Mouse (Mus musculus) kidney, adult 11 months (tissue): ENCODE measurements around the gene Mgme1.

ENCODE experiments used
- DNase-seq: peaks from one replicate; pipeline ENCODE4 v3.0.0; 2022

Mgme1 gene

DNA sequence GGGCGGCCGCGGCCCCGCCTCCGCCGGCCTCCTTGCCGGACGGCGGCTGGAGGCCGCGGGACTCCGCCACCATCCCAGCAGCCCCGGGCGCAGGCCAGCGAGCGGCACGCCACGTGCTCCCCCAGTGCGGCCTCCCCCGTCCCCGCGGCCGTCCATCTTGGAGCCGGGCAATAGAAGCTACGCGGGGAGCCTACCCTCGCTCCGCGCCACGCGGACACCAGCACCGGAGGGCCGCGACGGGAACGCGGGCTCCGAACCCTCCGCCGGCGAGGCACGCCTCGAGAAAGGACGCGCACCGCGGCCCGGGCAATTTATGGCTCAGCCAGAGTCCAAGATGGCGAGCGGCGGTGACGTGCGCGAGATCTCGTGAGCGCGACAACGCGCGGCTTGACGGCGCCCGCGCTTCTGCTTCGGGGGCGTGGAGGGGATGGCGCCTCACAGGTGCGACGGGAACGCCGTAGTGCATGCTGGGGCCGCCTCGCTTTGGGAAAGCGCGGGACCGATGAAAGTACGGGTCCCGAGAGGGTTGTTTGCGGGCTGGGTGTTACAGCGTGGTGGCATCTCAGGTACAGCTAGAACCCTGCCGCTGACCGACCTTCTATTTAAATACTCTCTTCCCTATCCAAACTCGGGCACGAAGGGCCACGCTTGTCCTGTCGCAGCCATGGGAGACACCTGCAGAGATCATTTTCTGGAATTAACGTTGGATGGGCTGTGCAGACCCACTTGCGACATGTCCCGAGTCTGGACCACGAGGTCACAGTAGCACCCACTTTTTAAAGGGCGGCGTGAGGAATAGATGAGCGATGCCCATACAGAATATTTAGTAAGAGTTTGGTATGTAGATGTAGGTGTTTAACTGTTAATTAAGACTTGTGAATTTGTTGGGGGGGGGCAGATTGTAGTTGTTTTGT lies at the start of gene Mgme1, which contains the start of gene Snx5:
Gene Mgme1, plus strand, starts transcription at position 157 of the 914 bp plus-strand sequence.
Gene Snx5, minus strand, starts transcription at position 400 of the 914 bp plus-strand sequence.
- DNase-seq: peak; percentile 93

DNA sequence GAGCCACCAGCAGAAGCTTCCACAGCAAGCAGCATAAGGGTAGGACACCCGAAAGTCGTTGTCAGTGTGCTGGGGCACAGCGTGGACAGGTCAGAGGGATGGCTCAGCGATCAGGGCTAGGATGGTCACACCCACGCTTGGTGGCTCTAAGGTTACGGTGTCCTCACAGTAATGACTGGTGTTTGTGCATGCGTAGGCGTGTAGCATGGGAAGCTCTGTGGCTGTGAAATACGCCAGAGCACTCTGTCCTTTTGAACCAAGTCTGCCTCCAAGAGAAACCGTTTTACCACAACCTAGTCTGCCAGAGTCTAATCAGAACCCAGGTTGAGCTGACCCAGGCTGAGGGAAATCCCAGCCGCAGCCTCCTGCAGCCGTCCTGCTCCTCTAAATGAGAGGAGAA lies 46.1 kb upstream of the Mgme1 start:
- DNase-seq: no peak

- no peak for DNase-seq
Measured at GRCm38 (mm10) chr2:144226906-144227586, 43.4 kb upstream of the Mgme1 start.

DNA sequence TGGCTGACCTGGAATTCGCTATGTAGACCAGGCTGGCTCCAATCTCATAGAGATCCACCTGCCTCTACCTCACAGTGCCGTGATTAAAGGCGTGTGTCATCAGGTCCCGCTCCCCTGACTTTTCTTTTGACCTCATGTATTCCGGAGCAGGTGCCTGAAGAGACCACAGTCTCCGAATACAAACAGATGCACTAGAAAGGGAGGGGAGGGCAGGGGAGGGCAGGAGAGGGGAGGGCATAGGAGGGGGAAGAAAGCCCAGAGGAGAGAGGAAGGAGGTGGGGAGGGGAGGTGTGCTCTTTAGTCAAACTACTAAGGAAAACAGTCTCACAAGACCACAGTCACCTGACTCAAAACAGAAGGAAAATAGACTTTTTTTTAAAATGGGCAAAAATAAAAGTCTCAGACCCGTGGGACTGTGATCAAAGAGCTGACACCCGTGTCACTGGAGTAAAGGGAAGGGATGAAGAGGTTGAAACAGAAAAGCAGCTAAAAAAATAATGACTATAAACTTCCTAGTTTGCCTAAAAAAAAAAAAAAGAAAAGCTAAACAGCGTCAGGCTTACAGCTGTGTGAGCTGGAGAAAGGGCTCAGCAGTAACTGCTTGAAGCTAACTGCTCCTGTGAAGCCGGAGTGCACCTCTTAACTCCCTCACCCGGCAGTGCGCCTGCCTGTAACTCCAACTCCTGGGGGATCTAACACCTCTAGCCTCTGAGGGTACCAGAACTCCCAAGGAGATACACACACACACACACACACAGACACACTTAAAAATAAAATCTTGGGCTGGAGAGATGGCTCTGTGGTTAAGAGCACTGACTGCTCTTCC lies 41.7 kb upstream of the Mgme1 start:
- no peak for DNase-seq

DNA sequence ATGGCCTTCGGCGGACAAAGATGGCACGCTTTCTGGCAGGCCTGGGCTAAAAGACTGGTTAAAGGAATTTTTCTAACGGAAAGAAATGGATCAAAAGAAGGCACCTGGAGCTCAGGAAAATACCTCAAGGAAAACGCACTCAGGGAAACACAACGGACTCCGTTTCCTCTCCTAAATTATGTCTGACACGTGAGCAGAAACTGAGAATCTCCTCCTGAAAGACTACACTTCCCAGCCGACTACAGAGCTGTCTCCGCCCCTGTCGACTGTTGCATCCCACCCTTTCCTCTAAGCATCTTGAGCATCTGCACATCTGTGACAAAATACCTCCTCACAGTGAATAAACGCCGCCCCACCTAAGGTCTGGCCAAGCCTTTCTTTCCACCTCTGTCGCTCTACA lies 40.8 kb upstream of the Mgme1 start:
- DNase-seq: no peak

DNA sequence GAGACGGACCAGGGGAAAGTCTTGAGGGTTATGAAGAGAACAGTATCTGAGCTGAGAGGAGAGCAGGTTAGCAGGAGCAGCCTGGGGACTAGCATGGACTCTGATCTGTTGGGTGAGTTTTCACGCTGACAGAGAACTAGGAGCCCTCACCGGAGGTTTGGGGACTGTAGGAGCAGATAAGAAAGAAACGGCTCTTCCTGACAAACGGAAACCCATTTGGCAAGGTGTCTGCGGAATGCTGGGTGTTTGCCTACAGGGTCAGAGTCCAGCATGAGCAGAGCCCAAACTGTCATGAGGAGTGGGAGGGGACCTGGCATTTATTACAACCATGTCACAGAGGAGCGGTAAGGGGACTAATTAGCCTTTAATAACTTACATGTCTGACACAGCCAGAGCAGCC lies 40.0 kb upstream of the Mgme1 start:
- peak; percentile 41 for DNase-seq

GRCm38 (mm10) chr2:144231115-144231514 lies 39.3 kb upstream of the Mgme1 start:
- no peak for DNase-seq

DNA sequence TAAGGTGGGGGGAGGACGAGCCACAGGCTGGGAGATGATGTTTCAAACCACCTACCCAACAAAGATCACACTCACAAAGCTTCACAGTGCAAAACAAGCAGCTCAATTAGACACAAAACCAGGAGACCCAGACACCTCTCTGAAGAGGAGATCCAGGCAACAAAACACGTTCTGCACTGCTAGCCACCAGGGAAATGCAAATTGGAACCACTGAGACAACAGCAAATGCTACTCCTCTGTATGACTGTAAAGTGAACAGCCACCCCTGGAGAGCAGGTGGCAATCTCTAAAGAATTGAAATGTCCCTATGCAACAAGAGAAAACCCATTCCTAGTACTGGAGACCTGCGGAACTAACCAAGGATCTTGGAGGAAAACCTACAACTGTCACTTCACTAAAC lies 36.9 kb upstream of the Mgme1 start:
- DNase-seq: no peak

GRCm38 (mm10) chr2:144235776-144236175 lies 34.7 kb upstream of the Mgme1 start:
- no peak for DNase-seq

GRCm38 (mm10) chr2:144236791-144237584 lies 33.5 kb upstream of the Mgme1 start:
- no peak for DNase-seq

DNA sequence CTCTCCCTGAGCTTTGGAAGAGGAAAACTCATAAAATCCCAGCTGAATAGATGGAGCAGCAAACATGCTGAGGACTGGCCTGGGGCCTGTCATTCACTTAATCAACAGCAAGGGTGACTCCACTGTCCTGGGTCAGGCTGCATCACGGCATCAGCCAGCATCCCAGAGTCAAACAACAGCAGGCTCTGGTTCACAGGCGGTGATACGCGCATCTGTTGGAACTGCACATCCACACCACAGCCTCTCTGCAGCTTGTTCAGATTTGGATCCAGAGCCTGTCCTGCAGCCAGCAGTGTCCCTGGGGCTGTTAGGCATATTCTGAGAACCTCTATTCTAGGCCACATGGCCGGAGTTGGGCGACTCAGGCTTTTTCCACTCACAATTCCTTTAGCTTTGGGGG lies 32.1 kb upstream of the Mgme1 start:
- no peak for DNase-seq

DNA sequence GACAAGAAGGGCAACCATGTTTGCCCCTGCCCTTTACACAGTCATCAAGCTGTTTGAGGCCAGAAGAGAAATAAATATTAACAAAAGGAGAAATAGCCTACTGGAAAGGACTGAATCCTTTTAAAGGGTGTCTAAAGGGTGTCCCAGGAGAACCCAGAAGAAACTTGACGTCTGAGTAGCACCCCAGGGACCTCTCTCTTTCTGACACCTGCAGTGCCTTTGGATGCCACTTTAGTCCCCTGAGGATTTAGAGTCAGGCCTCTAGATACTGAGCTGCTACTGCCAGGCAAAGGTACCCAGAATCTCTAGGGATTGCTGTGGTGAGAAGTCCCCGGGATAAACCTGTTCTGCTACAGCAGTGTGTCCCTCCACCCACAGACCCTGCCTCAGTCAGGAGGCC lies 31.1 kb upstream of the Mgme1 start:
- no peak for DNase-seq

- no peak for DNase-seq
Measured at GRCm38 (mm10) chr2:144240095-144240899, 30.2 kb upstream of the Mgme1 start.

GRCm38 (mm10) chr2:144245464-144245863 lies 25.0 kb upstream of the Mgme1 start:
- DNase-seq: no peak

- DNase-seq: no peak
Measured at GRCm38 (mm10) chr2:144246270-144246669, 24.2 kb upstream of the Mgme1 start.

DNA sequence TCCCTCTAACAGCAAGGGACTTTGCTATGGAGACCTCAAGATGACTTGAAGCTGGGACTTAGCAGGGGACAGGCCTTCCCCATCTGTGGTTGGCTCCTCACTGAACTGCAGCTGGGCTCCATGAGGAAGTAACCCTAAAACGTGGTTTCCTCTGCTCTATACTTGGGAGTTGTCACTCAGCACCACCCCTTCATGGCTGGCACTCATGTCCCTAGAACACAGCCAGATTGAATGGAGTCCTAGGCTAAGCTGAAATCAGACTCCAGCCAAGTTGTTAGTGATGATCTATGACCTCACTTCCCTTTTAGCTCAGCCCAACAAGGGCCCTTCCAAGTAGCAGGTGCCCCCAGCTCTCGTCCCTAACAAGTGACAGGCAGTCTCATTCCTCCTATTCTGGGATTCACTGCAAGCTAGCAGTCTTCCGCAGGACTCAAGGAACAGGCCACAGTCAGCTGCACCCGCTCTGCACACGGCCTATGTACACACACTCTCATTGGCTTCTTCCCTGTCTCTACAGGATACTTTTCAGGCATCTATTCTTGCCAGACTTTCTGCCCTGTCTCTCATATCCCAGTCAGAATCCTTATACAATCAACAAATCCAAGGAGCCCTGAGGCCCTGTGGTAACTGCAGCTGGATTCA lies 23.0 kb upstream of the Mgme1 start:
- no peak for DNase-seq

DNA sequence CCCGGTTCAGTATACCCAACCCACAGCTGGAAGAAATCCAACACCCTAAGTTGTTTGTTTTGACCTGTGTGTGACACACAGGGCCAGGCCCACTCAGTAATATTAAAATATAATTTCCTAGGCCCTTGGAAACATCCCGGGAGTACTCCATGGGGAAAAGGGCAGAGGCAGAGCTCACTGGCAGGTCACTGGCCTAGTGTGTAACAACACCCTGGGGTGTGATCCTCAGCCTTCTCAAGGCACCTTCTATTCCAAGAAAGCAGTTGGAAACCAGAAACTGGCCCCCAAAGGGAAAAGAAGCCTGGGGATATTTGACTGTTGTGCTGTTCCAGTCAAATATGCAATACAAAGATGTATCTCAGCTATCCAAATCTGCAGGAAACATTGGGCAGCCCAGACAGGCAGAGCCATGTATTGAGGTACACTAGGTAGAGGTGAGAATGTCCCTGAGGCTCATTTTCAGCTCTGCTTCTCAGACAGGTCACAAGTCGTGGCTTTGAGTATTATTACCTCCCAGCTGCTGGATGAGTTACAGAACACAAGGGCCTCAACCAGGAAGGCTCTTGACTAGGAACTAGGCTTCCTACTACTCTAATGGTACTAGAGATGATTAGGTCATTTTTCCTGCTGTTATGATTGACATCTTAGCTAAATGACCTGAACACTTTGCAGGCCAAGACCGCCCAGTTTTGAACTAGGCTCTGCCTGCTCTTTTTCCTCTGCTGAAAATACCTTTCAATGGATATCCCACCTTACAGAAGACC lies 21.7 kb upstream of the Mgme1 start:
- no peak for DNase-seq

- no peak for DNase-seq
Measured at GRCm38 (mm10) chr2:144250111-144250510, 20.4 kb upstream of the Mgme1 start.

- DNase-seq: no peak
Measured at GRCm38 (mm10) chr2:144262837-144263236, 7.6 kb upstream of the Mgme1 start.
